Mouse (Mus musculus) embryonic facial prominence, embryonic 15.5 days (tissue): ENCODE results near the gene Slco3a1. TPM values are rescaled to one million over a fixed set of nuclear protein-coding genes. Genes with fewer than 3 reads are reported as not detected.
A peak's percentile ranks its signal among the peaks of the same experiment; 100 is the strongest.

Experiments
- ATAC-seq: fragments of 200-750 bp; cut with Nextera tagmentation; 2 replicates; pipeline ENCODE4 v1.8.0; 2017; ENCODE audit warnings: low read depth, moderate TSS enrichment; ENCODE audit not compliant: insufficient number of reproducible peaks, low FRiP score, low TSS enrichment
- H3K27ac ChIP-seq: fragments of 300-500 bp; sonication (generic); replicated peaks from 2 replicates; pipeline ENCODE4 v1.5.1; 2015; ENCODE audit warnings: mild to moderate bottlenecking, inconsistent platforms
- H3K27me3 ChIP-seq: fragments of 300-500 bp; sonication (generic); 2 replicates; pipeline ENCODE4 v1.6.1; 2015; ENCODE audit warnings: inconsistent platforms
- H3K36me3 ChIP-seq: fragments of 300-500 bp; sonication (generic); 2 replicates; pipeline ENCODE4 v1.6.1; 2015; ENCODE audit warnings: mild to moderate bottlenecking, inconsistent platforms
- H3K4me1 ChIP-seq: fragments of 300-500 bp; sonication (generic); 2 replicates; pipeline ENCODE4 v1.6.1; 2015; ENCODE audit warnings: inconsistent platforms
- H3K4me2 ChIP-seq: fragments of 300-500 bp; sonication (generic); replicated peaks from 2 replicates; pipeline ENCODE4 v1.6.1; 2015; ENCODE audit warnings: mild to moderate bottlenecking, inconsistent platforms
- H3K4me3 ChIP-seq: fragments of 300-500 bp; sonication (generic); replicated peaks from 2 replicates; pipeline ENCODE4 v1.5.1; 2015; ENCODE audit warnings: mild to moderate bottlenecking, inconsistent platforms
- H3K9ac ChIP-seq: fragments of 300-500 bp; sonication (generic); 2 replicates; pipeline ENCODE4 v1.6.1; 2015; ENCODE audit warnings: inconsistent platforms
- H3K9me3 ChIP-seq: fragments of 300-500 bp; sonication (generic); replicated peaks from 2 replicates; pipeline ENCODE4 v1.6.1; 2016; ENCODE audit warnings: inconsistent platforms
- WGBS: fragments of 180-500 bp; shearing (Covaris S2); methylation state at CpG from one replicate; pipeline ENCODE4 v1.1.7; 2015; 5-methylcytosine and 5-hydroxymethylcytosine counted together
- polyA plus RNA-seq: library from polyadenylated mRNA; unstranded; fragments of >200 nt; fragmentation: Nextera tagmentation; extraction: Ambion mirVana; gene quantifications from 2 replicates; pipeline ENCODE4 v1.2.1, GENCODE M21; 2015

Slco3a1 gene
- polyA plus RNA-seq, 1 experiment from 2014 or later, result 20.5 TPM

GRCm38 (mm10) chr7:74364956-74365355, 189.6 kb downstream of the Slco3a1 start:
- H3K27ac ChIP-seq, result no peak overlapping the region
- no peak overlapping the region for H3K4me2 ChIP-seq
- no peaks in the 10 kb centered on the region for H3K36me3 ChIP-seq
- H3K9me3 ChIP-seq, result no peaks in the 10 kb centered on the region
- WGBS, result 86% methylated on average over 3 of the region's 3 CpGs
- ATAC-seq, result no peak
- no peak overlapping the region for H3K4me3 ChIP-seq
- H3K9ac ChIP-seq, result no peak overlapping the region
- 0 out of 2 replicates have a peak, but pooled peaks cover 4% of the 10 kb centered on the region for H3K27me3 ChIP-seq
- peaks cover 8% of the 10 kb centered on the region; the same call in 1 of the 2 replicates for H3K4me1 ChIP-seq

DNA sequence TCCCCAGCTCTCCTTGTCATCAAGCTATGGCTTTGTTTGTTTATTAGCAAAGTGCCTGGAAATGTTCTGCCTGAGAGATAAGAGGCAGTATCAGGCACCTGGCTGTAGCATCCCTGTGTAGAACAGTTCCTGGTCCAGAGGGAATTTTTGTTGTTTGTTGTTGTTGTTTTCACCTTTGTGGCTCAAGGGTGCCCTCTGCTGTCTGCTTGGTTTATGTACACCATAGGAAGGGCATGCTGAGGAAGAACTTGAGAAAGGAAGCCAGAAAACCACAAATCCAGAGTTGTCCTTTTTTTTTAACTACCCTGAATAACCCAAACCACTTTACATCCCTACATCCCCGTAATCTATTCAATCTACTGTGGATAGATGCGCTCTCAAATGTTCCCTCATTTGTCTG, 191.1 kb downstream of the Slco3a1 start:
- Histone ChIP-seq H3K27me3 (no peaks in the 10 kb centered on the region), H3K36me3 (no peaks in the 10 kb centered on the region), H3K4me2 (no peak overlapping the region), H3K27ac (no peak overlapping the region), H3K9me3 (no peaks in the 10 kb centered on the region), H3K4me1 (0 out of 2 replicates have a peak, but pooled peaks cover 4% of the 10 kb centered on the region), H3K4me3 (no peak overlapping the region), H3K9ac (no peak overlapping the region)
- ATAC-seq, result no peak
- 39% methylated on average over 2 of the region's 2 CpGs for WGBS

DNA sequence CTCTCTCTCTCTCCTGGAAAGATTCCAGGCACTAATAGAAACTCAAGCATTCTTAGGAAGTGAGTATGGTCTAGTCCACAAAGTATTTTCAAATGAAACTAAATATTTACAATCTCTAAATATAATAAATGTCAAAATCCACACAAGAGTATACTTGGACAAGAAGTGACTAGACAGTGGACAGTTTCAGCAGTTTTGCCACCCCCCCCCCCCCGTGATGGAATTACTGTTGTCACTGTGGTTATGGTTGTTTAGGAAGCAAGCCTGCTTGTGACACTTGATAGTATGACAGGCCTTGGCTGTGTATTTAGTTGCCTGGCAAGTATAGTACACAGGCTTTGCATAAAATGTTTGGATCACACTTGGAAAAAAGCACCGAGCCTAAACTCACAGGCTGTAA, 192.9 kb downstream of the Slco3a1 start:
- Histone ChIP-seq H3K4me1 (0 out of 2 replicates have a peak, but pooled peaks cover 4% of the 10 kb centered on the region), H3K4me3 (no peak overlapping the region), H3K27me3 (no peaks in the 10 kb centered on the region), H3K36me3 (no peaks in the 10 kb centered on the region), H3K4me2 (no peak overlapping the region), H3K9ac (no peak overlapping the region), H3K9me3 (no peaks in the 10 kb centered on the region), H3K27ac (no peak overlapping the region)
- WGBS, result 41% methylated on average over 2 of the region's 2 CpGs
- ATAC-seq, result no peak

GRCm38 (mm10) chr7:74357027-74357426, 197.6 kb downstream of the Slco3a1 start:
- H3K9me3 ChIP-seq, result no peaks in the 10 kb centered on the region
- H3K27me3 ChIP-seq, result no peaks in the 10 kb centered on the region
- ATAC-seq, result no peak
- no peaks in the 10 kb centered on the region for H3K36me3 ChIP-seq
- H3K4me2 ChIP-seq, result no peak overlapping the region
- no peak overlapping the region for H3K4me3 ChIP-seq
- H3K4me1 ChIP-seq, result peaks cover 22% of the 10 kb centered on the region
- no peak overlapping the region for H3K27ac ChIP-seq
- no peak overlapping the region for H3K9ac ChIP-seq

GRCm38 (mm10) chr7:74354527-74355256, 199.9 kb downstream of the Slco3a1 start:
- Histone ChIP-seq H3K36me3 (no peaks in the 10 kb centered on the region), H3K9ac (no peak overlapping the region), H3K9me3 (no peaks in the 10 kb centered on the region), H3K4me2 (no peak overlapping the region), H3K4me3 (no peak overlapping the region), H3K27ac (peak overlapping the region; percentile 39), H3K27me3 (no peaks in the 10 kb centered on the region), H3K4me1 (peaks cover 17% of the 10 kb centered on the region)
- no peak for ATAC-seq
- WGBS, result 48% methylated on average over 8 of the region's 8 CpGs

DNA sequence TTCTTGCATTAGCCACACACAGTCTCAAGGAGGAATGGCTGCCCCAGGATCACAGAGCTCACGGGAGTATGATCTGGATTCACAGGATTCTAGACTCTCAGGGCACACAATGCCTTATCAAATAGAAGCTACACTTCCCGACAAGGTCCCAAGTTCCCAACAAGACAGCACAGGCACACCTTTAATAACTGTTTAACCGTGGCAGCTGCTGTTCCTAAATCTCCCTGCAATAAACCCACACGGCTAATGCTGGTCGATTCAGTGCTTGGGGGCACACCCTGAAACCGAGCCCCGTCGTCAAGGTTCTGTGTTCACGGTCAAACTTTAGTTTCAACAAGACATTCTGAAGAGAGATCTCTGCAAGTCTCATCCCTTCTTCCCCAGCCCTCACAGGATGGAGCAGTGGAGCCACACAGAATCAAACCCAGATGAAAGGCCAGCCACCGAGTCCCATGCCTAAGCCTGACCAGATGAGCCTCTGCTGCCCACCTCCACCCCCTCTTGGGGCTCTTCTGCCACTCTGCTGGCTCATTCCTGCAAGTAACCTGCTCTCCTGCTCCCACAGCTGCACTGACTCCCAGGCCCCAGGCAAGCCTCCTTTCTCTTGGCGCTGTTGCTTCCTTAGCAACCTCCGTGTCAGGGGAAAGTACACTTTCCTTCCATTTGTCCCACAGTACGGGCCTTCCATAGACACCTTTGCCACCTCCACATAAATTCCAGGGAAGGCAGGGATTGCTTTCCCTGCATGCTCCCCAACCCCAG, 200.7 kb downstream of the Slco3a1 start:
- H3K36me3 ChIP-seq, result no peaks in the 10 kb centered on the region
- no peak overlapping the region for H3K4me2 ChIP-seq
- no peaks in the 10 kb centered on the region for H3K9me3 ChIP-seq
- WGBS, result 33% methylated on average over 13 of the region's 13 CpGs
- H3K4me3 ChIP-seq, result no peak overlapping the region
- 0 out of 2 replicates have a peak, but pooled peaks have one; percentile 11 for ATAC-seq
- peak overlapping the region; percentile 39 for H3K27ac ChIP-seq
- H3K9ac ChIP-seq, result no peak overlapping the region
- peaks cover 17% of the 10 kb centered on the region for H3K4me1 ChIP-seq
- H3K27me3 ChIP-seq, result no peaks in the 10 kb centered on the region

GRCm38 (mm10) chr7:74353240-74353639, 201.3 kb downstream of the Slco3a1 start:
- H3K4me1 ChIP-seq, result peaks cover 17% of the 10 kb centered on the region
- ATAC-seq, result peak; percentile 61; the same call in 1 of the 2 replicates
- H3K27ac ChIP-seq, result 0 out of 2 replicates have a peak overlapping the region, but pooled peaks have one; percentile 11
- WGBS, result 50% methylated on average over 7 of the region's 7 CpGs
- no peak overlapping the region for H3K9ac ChIP-seq
- no peaks in the 10 kb centered on the region for H3K9me3 ChIP-seq
- no peaks in the 10 kb centered on the region for H3K36me3 ChIP-seq
- no peak overlapping the region for H3K4me3 ChIP-seq
- no peaks in the 10 kb centered on the region for H3K27me3 ChIP-seq
- no peak overlapping the region for H3K4me2 ChIP-seq

GRCm38 (mm10) chr7:74348318-74348890, 206.2 kb downstream of the Slco3a1 start:
- Histone ChIP-seq H3K27me3 (no peaks in the 10 kb centered on the region), H3K9ac (no peak overlapping the region), H3K9me3 (no peaks in the 10 kb centered on the region), H3K36me3 (no peaks in the 10 kb centered on the region), H3K27ac (no peak overlapping the region), H3K4me3 (no peak overlapping the region), H3K4me1 (peaks cover 21% of the 10 kb centered on the region), H3K4me2 (no peak overlapping the region)
- WGBS, result 82% methylated on average over 7 of the region's 7 CpGs
- no peak for ATAC-seq

GRCm38 (mm10) chr7:74347026-74347425, 207.6 kb downstream of the Slco3a1 start:
- H3K9ac ChIP-seq, result no peak overlapping the region
- no peak for ATAC-seq
- H3K4me3 ChIP-seq, result no peak overlapping the region
- peaks cover 14% of the 10 kb centered on the region for H3K4me1 ChIP-seq
- WGBS, result 51% methylated on average over 9 of the region's 9 CpGs
- no peaks in the 10 kb centered on the region for H3K9me3 ChIP-seq
- no peaks in the 10 kb centered on the region for H3K27me3 ChIP-seq
- no peak overlapping the region for H3K4me2 ChIP-seq
- H3K36me3 ChIP-seq, result no peaks in the 10 kb centered on the region
- peak overlapping the region; percentile 48 for H3K27ac ChIP-seq

DNA sequence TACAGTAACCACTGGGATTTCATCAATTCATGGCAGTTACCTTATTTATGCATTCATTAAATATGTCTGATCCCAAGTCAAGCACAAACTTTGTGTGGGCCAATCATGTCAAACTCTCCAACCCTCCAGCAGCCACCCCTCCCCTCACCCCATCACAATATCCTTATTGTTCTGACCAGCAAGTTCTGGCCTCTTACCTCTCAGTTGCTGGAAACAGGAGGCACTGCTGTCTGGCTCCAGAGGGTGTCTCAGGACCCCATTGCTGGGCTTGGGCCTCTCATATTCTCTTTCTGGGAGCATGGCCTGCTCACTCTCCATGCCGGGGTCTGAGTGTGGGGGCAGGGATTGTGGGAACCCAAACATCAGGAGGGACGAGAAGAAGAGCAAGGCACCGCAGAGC, 208.1 kb downstream of the Slco3a1 start:
- Histone ChIP-seq H3K9me3 (no peaks in the 10 kb centered on the region), H3K36me3 (no peaks in the 10 kb centered on the region), H3K4me3 (no peak overlapping the region), H3K27me3 (no peaks in the 10 kb centered on the region), H3K27ac (peak overlapping the region; percentile 48), H3K9ac (no peak overlapping the region), H3K4me2 (no peak overlapping the region), H3K4me1 (peaks cover 14% of the 10 kb centered on the region)
- WGBS, result 53% methylated on average over 3 of the region's 3 CpGs
- ATAC-seq, result no peak

GRCm38 (mm10) chr7:74341149-74341805, 213.3 kb downstream of the Slco3a1 start:
- 0 out of 2 replicates have a peak, but pooled peaks have one; percentile 57 for ATAC-seq
- H3K27me3 ChIP-seq, result no peaks in the 10 kb centered on the region
- H3K9ac ChIP-seq, result no peak overlapping the region
- H3K27ac ChIP-seq, result no peak overlapping the region
- no peaks in the 10 kb centered on the region for H3K36me3 ChIP-seq
- no peak overlapping the region for H3K4me2 ChIP-seq
- H3K4me3 ChIP-seq, result no peak overlapping the region
- 24% methylated on average over 4 of the region's 4 CpGs for WGBS
- peaks cover under 1% of the 10 kb centered on the region; the same call in 1 of the 2 replicates for H3K4me1 ChIP-seq
- no peaks in the 10 kb centered on the region for H3K9me3 ChIP-seq
